Mouse (Mus musculus) ES-Bruce4 (cell line): ENCODE results near the gene Gm5134. TPM values are rescaled to one million over a fixed set of nuclear protein-coding genes. Genes with fewer than 3 reads are reported as not detected.

Experiments used
- H3K27ac ChIP-seq: 2 replicates; pipeline ENCODE4 v1.5.1; 2012; ENCODE audit warnings: low read length, inconsistent platforms; ENCODE audit not compliant: insufficient read depth
- H3K27me3 ChIP-seq: 2 replicates; pipeline ENCODE4 v1.6.1; 2012; ENCODE audit warnings: mild to moderate bottlenecking, low read length, inconsistent platforms; ENCODE audit not compliant: control insufficient read depth, poor library complexity, insufficient read depth, severe bottlenecking
- H3K36me3 ChIP-seq: 2 replicates; pipeline ENCODE4 v1.6.1; 2012; ENCODE audit warnings: inconsistent platforms, mild to moderate bottlenecking, low read length, moderate library complexity; ENCODE audit not compliant: control insufficient read depth, poor library complexity, insufficient read depth, severe bottlenecking
- H3K4me1 ChIP-seq: one replicate; pipeline ENCODE4 v1.8.1; 2011; ENCODE audit warnings: low read length; ENCODE audit not compliant: control insufficient read depth, insufficient read depth
- H3K4me3 ChIP-seq: 2 replicates; pipeline ENCODE4 v1.5.1; 2011; ENCODE audit warnings: low read depth, mild to moderate bottlenecking, low read length
- H3K9ac ChIP-seq: 2 replicates; pipeline ENCODE4 v1.6.1; 2012; ENCODE audit warnings: low read depth, mild to moderate bottlenecking, inconsistent platforms; ENCODE audit not compliant: poor library complexity, severe bottlenecking
- H3K9me3 ChIP-seq: replicated peaks from 2 replicates; pipeline ENCODE4 v1.6.1; 2012; ENCODE audit warnings: mild to moderate bottlenecking, low read length, inconsistent platforms; ENCODE audit not compliant: control insufficient read depth, poor library complexity, insufficient read depth, severe bottlenecking
- CTCF ChIP-seq: IDR thresholded peaks from one replicate; pipeline ENCODE4 v1.8.1; 2011; ENCODE audit warnings: low read depth, low read length
- EP300 ChIP-seq: IDR thresholded peaks from 2 replicates; pipeline ENCODE4 v1.6.1; 2011; ENCODE audit warnings: low read depth, low read length; ENCODE audit not compliant: insufficient read depth
- POLR2A ChIP-seq: IDR thresholded peaks from one replicate; pipeline ENCODE4 v1.8.1; 2011; ENCODE audit warnings: low read length; ENCODE audit not compliant: insufficient read depth
- polyA plus RNA-seq: library from polyadenylated mRNA; stranded (reverse); fragments of >200 nt; gene quantifications from 2 replicates; pipeline ENCODE4 v1.2.4, GENCODE M21; 2011; ENCODE audit warnings: low read depth; ENCODE audit not compliant: missing spikeins, insufficient read depth, insufficient read length

The Gm5134 gene
- polyA plus RNA-seq, 1 experiment = 0.43 TPM

DNA sequence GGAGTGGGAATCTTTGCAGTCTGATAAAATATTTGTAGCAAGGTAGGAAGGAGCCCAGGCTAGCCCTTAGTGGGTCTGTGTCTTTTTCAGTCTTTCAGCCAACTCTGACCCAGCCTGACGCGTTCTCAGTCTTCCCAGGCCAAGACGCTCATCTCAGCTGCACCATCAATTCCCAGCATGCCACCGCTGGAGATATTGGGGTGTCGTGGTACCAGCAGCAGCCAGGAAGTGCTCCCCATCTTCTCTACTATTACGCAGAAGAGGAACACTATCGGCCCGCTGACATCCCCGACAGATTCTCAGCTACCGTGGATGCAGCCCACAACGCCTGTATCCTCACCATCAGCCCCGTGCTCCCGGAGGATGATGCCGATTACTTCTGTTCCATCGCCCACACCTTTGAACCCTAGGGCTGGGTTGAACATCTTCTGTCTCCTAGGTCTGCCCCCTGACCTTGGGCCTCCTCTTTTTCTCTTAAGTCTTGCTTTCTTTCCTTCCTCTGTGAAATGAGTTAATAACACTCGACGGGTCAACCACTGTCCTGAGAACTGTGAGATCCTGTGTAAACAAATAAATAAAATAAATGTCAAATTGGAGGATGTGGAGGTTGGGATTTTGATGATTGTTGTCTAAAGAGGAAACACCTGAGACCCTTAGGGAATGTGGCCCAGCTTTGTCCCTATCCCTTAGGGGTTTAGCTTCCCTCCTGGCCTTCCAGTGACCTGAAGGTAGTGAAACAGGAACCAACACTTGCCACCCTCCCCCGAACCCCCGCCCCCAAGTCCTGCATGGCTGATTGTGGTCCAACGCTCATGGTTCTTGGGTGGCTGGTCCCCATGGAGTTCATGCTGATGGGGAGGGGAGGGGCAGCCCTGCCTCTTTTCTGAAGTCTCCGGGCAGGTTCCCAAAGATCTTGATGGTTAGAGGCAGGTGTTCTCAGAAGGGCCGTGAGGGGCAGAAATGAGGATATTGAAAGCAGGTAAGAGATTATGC is 5.0 kb upstream of the Gm5134 start:
- peak overlapping the region; percentile 1; the same call in 1 of the 2 replicates for H3K27ac ChIP-seq
- H3K27me3 ChIP-seq = no peaks in the 10 kb centered on the region
- no peak overlapping the region for H3K4me3 ChIP-seq
- no peaks in the 10 kb centered on the region for H3K36me3 ChIP-seq
- peaks cover 5% of the 10 kb centered on the region for H3K4me1 ChIP-seq
- no peak overlapping the region for H3K9ac ChIP-seq
- TF ChIP-seq CTCF (no peak), EP300 (no peak), POLR2A (no peak)
- H3K9me3 ChIP-seq = no peaks in the 10 kb centered on the region

GRCm38 (mm10) chr10:75950791-75951210 is 3.5 kb upstream of the Gm5134 start:
- peaks cover 5% of the 10 kb centered on the region for H3K4me1 ChIP-seq
- H3K27me3 ChIP-seq = no peaks in the 10 kb centered on the region
- peak overlapping the region; percentile 70 for H3K4me3 ChIP-seq
- TF ChIP-seq CTCF (no peak), EP300 (0 out of 2 replicates have a peak, but pooled peaks have one; percentile 25)
- no peaks in the 10 kb centered on the region for H3K9me3 ChIP-seq
- no peaks in the 10 kb centered on the region for H3K36me3 ChIP-seq
- peak overlapping the region; percentile 77 for H3K9ac ChIP-seq
- peak overlapping the region; percentile 3; the same call in 1 of the 2 replicates for H3K27ac ChIP-seq

DNA sequence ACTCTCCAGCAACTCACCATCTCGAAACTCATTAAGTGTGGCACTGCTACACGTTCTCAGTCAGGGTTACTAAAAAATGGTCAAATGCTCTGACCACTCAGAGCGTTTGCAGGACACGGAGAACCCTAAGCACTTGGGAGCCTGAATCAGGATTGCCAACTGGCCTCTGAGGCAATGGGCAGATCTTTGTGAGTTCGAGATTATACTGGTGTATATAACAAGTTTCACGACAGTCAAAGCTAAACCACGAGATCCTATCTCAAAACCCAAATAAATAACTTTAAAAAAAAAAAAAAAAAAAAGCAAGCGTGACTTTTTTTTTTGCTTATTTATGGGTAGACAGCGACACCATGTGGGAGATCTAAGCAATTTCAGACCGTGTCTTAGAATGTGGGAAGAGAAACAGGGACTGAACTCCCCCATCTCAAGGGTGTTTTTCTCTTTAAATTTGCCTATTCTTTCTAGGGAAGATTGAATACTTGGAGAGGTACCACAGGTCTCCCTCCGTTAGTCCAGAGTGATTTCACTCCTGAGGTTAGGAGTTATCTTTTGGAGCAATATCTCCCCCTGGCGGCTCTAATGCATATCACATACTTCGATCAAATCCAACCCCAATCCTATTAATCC is 2.8 kb upstream of the Gm5134 start:
- peak overlapping the region; percentile 70 for H3K4me3 ChIP-seq
- TF ChIP-seq POLR2A (no peak), EP300 (no peak), CTCF (peak; percentile 9)
- H3K9me3 ChIP-seq = no peaks in the 10 kb centered on the region
- no peaks in the 10 kb centered on the region for H3K36me3 ChIP-seq
- H3K9ac ChIP-seq = peak overlapping the region; percentile 77
- no peaks in the 10 kb centered on the region for H3K27me3 ChIP-seq
- peaks cover 5% of the 10 kb centered on the region for H3K4me1 ChIP-seq
- H3K27ac ChIP-seq = no peak overlapping the region; the same call in 1 of the 2 replicates

DNA sequence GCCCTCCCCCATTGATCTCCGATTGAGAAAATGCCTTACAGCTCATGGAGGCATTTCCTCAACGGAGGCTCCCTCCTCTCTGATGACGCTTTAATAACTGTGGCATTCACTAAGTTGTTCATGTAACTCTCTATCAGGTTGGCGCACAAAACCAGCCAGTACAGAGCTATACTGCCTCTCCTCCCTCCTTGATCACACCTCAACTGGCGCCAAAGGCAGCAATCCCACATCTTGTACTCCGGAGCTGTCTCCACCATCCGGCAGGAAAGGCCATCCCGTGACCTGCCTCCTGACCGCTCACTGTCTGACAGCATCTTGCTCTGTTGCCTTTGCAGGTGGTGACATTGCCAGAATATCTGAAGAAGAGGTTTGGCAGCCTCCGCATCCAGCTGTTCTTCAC is 19.5 kb downstream of the Gm5134 start:
- Histone ChIP-seq H3K9me3 (no peaks in the 10 kb centered on the region), H3K27me3 (no peaks in the 10 kb centered on the region), H3K9ac (no peak overlapping the region), H3K4me1 (peaks cover 6% of the 10 kb centered on the region), H3K36me3 (no peaks in the 10 kb centered on the region), H3K4me3 (no peak overlapping the region), H3K27ac (no peak overlapping the region)
- TF ChIP-seq POLR2A (no peak), EP300 (no peak)

DNA sequence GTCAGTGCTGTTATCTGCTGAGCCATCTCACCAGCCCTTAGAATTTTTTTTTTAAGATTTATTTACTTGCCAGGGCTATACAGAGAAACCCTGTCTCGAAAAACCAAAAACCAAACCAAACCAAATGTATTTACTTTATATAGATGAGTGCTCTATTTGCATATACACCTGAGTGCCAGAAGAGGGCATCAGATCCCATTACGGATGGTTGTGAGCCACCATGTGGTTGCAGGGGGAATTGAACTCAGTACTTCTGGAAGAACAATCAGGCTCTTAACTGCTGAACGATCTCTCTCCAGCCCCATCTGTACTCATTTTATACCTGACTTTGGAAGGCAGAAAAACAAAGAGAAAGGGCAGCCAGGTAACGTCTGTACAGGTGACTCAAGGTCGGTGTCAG is 20.9 kb downstream of the Gm5134 start:
- H3K27me3 ChIP-seq = no peaks in the 10 kb centered on the region
- TF ChIP-seq POLR2A = no peak
- TF ChIP-seq CTCF = peak; percentile 62
- no peak overlapping the region for H3K9ac ChIP-seq
- H3K4me3 ChIP-seq = no peak overlapping the region
- no peak overlapping the region for H3K27ac ChIP-seq
- H3K9me3 ChIP-seq = no peaks in the 10 kb centered on the region
- H3K4me1 ChIP-seq = peaks cover 4% of the 10 kb centered on the region
- no peaks in the 10 kb centered on the region for H3K36me3 ChIP-seq
